Mouse (Mus musculus) frontal cortex, postnatal 25 days (tissue): Measurements from ENCODE around the gene Tmbim6.

ENCODE experiments used
- DNase-seq, 2 experiments: peaks; one replicate each; pipeline ENCODE4 v3.0.0; 2022; ENCODE audit warnings: low spot score in 2 of 2

Gene Tmbim6

GRCm38 (mm10) chr15:99392486-99393385 lies at the start of gene Tmbim6:
TSS of gene Tmbim6 (plus strand) at chr15:99392882.
- peak; percentile 98 to 99 for DNase-seq

- peak in 1 of 2 experiments; percentile 24 for DNase-seq
Observed at GRCm38 (mm10) chr15:99343414-99344147, 49.1 kb upstream of the Tmbim6 start.

GRCm38 (mm10) chr15:99344148-99344870 lies 48.4 kb upstream of the Tmbim6 start:
- DNase-seq: no peak

- DNase-seq: no peak
Observed at GRCm38 (mm10) chr15:99344961-99345360, 47.7 kb upstream of the Tmbim6 start.

GRCm38 (mm10) chr15:99351610-99352009 lies 41.1 kb upstream of the Tmbim6 start:
- DNase-seq: no peak

GRCm38 (mm10) chr15:99352306-99352705 lies 40.4 kb upstream of the Tmbim6 start:
- DNase-seq: no peak

GRCm38 (mm10) chr15:99355660-99356059 lies 37.0 kb upstream of the Tmbim6 start:
- no peak for DNase-seq

GRCm38 (mm10) chr15:99356462-99356861 lies 36.2 kb upstream of the Tmbim6 start:
- DNase-seq: no peak

- DNase-seq: no peak
Observed at GRCm38 (mm10) chr15:99358952-99359351, 33.7 kb upstream of the Tmbim6 start.

- DNase-seq: no peak
Observed at GRCm38 (mm10) chr15:99364022-99364530, 28.6 kb upstream of the Tmbim6 start.

GRCm38 (mm10) chr15:99364921-99365320 lies 27.8 kb upstream of the Tmbim6 start:
- DNase-seq: no peak

- no peak for DNase-seq
Observed at GRCm38 (mm10) chr15:99368583-99369266, 24.0 kb upstream of the Tmbim6 start.

GRCm38 (mm10) chr15:99369391-99370171 lies 23.1 kb upstream of the Tmbim6 start:
- no peak for DNase-seq

- DNase-seq: peak; percentile 97 to 98
Observed at GRCm38 (mm10) chr15:99370259-99370691, 22.4 kb upstream of the Tmbim6 start, which contains the start of gene Fmnl3. TSS of gene Fmnl3 (minus strand) at chr15:99370482.

- DNase-seq: no peak
Observed at GRCm38 (mm10) chr15:99371526-99372340, 20.9 kb upstream of the Tmbim6 start.

GRCm38 (mm10) chr15:99372761-99373160 lies 19.9 kb upstream of the Tmbim6 start:
- DNase-seq: no peak

- DNase-seq: no peak
Observed at GRCm38 (mm10) chr15:99375036-99375435, 17.6 kb upstream of the Tmbim6 start.

- DNase-seq: no peak
Observed at GRCm38 (mm10) chr15:99375581-99375980, 17.1 kb upstream of the Tmbim6 start.

- DNase-seq: no peak
Observed at GRCm38 (mm10) chr15:99376240-99376639, 16.4 kb upstream of the Tmbim6 start.
